Mouse (Mus musculus) cerebellum, postnatal 36 days (tissue): ENCODE data around the gene Cyp4a30b.
"Not testable (repeated sequence)": the region's sequence is repeated elsewhere in the genome, so short reads cannot be mapped to it uniquely, and the experiment has no call there.

Source experiments
- DNase-seq, 2 experiments: peaks; one replicate each; pipeline ENCODE4 v3.0.0; 2021 to 2022; ENCODE audit warnings: mixed read lengths in 2 of 2

The Cyp4a30b gene

DNA sequence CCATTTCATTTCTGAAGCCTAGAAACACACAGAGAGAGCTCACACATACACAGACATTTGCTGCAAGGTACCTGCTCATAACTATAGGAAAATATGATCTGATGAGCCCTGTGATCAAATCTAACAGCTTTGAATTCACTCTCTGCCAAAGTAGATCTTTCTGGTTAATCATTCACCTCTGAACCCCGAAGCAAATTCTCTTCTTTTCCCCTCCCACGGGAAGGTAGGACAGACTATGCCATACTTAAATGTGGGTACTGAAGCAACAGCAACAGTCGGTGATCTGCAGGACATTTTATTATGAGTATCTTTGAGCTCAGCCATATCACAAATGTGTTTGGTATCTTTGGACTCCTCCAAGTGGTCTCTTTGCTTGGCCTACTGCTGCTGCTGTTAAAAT is at the start of gene Cyp4a30b:
Cyp4a30b (plus strand) TSS at position 301 of the 400 bp plus-strand sequence.
- DNase-seq, result no peak

DNA sequence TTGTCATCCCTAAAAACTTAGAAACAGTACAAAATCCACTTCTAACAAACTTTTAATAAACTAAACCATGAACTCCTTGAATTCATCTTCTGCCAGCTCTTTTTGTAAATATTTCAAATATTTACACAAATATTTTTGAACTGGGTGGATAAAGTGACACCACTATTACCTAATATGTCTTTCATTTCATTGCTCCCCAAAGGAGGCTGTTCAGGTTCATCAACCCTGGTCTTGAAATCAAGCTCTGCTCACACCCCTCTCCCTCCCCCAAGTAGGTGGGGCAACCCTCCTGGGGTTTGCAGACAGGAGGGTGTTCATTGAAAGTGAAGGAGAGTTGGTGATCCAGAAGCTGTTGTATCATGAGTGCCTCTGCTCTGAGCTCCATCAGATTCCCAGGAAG is 41.1 kb upstream of the Cyp4a30b start, which contains the start of gene Cyp4a12b:
Cyp4a12b (plus strand) TSS at position 301 of the 400 bp plus-strand sequence.
- not testable (repeated sequence) for DNase-seq

DNA sequence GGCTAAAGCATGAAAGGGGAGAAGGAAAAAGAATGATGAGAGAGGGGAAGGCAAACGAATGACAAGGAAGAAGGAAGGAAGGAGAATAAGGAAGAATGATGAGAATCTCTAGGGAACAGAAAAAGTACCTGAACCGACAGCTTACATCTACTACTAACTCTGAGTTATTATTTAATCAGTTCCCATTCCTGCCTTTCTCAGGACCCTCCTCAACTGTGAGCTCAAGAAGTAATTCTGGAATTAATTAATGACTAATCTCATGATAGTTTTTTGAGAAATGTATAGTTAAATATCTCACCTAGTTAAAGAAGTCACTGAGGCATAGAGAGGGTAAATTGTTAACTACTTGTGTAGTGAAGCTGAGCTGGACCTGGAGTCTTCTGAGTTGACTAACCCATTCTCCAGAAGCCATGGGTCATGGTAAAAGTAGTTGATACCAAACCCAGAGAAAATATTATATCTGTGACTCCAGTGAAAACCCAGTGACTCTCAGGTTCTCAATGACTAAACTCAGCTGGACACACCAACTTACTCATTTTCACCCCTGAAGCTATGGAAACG is 1.7 kb upstream of the Cyp4a30b start:
- DNase-seq, result no peak

DNA sequence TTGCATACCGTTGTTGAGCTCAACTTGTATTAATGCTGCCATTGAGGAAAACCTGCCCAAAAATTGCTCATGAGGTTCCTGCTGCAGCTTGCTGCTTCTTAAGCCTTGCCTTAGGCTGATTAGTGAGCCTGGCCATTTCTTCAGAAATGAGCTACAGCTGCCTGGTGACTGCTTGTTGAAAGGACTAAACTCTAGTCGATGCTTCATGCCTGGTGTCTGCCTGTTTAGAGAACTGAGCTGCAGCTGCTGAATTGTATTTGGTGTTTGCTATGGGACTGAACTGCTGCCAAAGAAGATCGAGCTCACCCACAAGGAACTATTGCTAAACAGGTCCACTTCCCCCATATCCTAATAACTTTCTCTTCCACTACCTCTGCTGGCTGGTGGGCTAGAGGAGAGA is 21.2 kb downstream of the Cyp4a30b start:
- not testable (repeated sequence) for DNase-seq

DNA sequence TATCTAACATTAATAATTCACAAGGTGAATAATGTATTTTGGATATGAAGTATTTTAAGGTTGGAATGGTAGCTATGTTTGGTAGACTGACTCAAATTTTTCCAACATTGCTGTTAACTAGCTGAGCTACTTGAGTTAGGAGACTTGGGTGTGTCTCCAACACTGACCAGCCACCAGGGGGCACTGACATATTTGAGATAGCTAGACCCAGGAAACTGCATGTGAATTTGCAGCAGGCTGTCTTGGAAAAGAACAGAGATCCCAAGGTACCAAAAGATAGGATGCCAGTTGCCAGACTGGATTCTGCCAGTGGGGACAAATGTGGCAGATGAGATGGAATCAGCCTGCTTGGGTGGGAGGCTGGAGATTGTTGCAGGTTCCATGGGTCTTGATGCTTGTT is 23.6 kb downstream of the Cyp4a30b start:
- DNase-seq, result not testable (repeated sequence)

DNA sequence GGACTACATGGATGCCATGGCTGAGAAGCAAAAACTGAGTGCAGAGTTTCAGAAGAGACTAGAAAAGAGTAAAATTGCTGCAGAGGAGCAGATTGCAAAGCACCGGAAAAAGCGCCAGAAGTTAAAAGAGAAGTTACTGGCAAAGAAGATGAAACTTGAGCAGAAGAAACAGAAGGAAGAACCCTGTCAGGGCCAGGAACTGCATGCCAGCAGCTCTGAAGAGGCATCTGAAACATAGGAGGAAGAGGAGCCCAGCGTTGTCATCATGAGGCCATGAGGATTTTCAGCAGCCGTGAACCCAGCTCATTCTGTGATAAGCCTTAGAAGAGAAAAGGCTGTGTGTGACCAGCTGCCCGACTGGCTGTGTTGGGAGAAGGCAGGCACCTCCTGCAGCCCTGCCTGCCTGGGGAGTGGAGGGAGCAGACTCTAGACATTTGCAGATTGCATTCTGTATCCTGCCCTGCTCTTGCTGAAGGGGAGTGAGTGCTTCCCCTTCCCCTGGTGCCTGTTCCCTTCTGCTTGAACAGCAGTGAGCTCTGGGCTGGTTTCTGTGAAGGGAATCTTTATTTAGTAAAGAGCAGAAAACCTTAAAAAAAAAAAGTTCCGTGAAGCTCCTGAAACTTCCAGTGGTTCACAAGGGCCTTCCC is 28.7 kb downstream of the Cyp4a30b start:
- no peak for DNase-seq

DNA sequence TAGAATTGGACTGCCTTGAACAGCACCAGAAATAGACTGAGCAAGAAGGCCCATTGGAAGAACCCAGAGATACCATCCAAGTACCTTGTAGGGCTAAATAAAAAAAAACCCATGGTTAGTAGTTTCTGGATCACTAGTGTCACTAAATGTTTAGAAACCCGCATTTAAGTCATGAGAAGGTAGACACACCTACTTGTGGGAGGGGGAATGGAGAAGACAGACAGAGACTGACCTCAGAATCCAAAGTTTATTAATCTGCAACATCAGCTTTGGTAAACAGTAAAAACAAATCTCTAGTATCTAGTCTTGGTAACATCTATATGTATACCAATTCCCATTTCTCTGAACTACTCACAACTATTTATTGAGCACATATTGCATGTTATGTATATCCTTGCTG is 43.6 kb downstream of the Cyp4a30b start, which contains the start of gene Cyp4a14:
Cyp4a14 (minus strand) TSS at position 142 of the 400 bp plus-strand sequence.
- no peak for DNase-seq

DNA sequence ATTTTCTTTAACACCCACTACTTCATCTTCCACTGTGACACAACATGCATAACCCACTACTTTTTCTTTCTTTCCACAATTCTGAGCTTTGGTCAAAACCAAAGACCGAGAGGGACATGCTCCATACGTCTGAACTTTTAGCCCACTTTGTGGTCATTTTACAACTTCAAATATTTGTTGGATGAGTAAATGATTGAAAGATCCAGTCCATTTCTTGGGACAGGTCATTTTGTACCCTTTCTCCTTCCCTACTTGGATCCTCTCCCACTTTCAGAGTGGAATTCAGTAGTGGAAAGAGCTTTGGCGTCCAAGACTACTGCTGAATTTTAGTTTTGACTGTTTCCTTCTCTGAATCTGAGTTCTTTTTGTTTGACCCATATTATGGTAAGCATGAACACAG is 45.1 kb downstream of the Cyp4a30b start:
- DNase-seq, result no peak

DNA sequence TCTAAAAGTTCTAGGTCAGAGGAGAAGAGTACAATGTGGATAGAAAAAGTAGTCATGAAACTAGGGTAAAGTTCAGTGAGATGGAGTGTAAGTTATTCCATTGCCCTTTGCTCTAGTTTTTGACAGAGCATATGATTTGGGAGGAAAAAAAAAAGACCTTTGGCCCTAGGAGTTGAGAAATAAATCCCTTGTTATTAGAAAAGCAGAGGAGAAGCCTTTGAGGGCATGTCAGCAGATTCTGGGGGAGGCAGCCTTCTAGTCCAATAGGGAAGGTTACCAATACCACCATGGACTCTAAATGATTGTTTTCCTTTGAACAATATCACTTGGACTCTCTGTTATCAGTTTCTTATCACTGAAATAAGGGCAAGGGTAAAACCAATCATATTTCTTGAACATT is 61.6 kb downstream of the Cyp4a30b start:
- DNase-seq, result not testable (repeated sequence)

DNA sequence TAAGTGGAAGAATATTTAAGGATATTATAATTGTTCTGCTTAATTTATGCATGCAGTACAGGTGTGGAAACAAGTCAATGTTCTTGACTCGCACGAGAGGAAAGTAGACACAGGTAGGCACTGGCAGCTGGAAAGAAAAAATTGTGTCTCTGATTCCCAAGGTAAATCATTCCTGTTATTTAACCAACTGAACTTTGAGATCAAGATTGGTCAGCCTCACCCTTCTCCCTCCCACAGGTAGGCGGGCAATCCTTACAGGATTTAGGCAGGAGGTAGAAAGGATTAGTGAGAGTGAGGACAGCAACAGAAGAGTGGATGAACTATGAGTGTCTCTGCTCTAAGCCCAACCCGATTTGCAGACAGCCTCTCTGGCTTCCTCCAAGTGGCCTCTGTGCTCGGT is 65.6 kb downstream of the Cyp4a30b start, which contains the start of gene Cyp4a10:
Cyp4a10 (plus strand) TSS at position 265 of the 400 bp plus-strand sequence.
- not testable (repeated sequence) for DNase-seq

DNA sequence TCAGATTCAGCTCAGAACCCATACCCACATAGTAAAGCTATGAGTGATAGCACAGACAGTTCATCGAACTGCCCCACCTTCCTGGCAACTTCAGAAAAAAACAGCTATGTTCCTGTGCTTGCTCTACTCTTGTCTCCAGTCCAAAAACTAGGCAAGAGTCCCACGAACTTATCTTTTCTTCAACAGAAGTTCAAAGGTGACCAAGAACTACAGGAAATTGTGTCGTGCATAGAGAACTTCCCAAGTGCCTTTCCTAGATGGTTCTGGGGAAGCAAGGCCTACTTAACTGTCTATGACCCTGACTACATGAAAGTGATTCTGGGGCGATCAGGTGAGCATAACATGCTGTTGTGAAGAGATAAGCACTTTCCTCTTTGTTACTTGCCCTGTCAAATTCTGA is 67.0 kb downstream of the Cyp4a30b start:
- no peak for DNase-seq
